Mouse (Mus musculus) cerebellum, postnatal 10 days (tissue): ENCODE results near the gene Trpv4.
A peak's percentile ranks its signal among the peaks of the same experiment; 100 is the strongest.

Source experiments
- DNase-seq, 2 experiments: peaks; one replicate each; pipeline ENCODE4 v3.0.0; 2021; ENCODE audit warnings: mixed read lengths in 2 of 2

Trpv4 gene

GRCm38 (mm10) chr5:114617809-114618208, 40.4 kb downstream of the Trpv4 start:
- no peak for DNase-seq

GRCm38 (mm10) chr5:114616336-114617061, 41.7 kb downstream of the Trpv4 start:
- no peak for DNase-seq

- no peak for DNase-seq
Observed at GRCm38 (mm10) chr5:114614863-114615262, 43.4 kb downstream of the Trpv4 start.

GRCm38 (mm10) chr5:114611968-114612608, 46.1 kb downstream of the Trpv4 start:
- DNase-seq = peak; percentile 74 to 81

- no peak for DNase-seq
Observed at GRCm38 (mm10) chr5:114611256-114611655, 47.0 kb downstream of the Trpv4 start.

GRCm38 (mm10) chr5:114608516-114608915, 49.7 kb downstream of the Trpv4 start:
- peak; percentile 97 to 98 for DNase-seq

GRCm38 (mm10) chr5:114607651-114608050, 50.6 kb downstream of the Trpv4 start:
- DNase-seq = peak; percentile 96 to 97

- no peak for DNase-seq
Observed at GRCm38 (mm10) chr5:114605981-114606380, 52.2 kb downstream of the Trpv4 start.

GRCm38 (mm10) chr5:114604781-114605290, 53.4 kb downstream of the Trpv4 start:
- DNase-seq = peak; percentile 67 to 78

- no peak for DNase-seq
Observed at GRCm38 (mm10) chr5:114603975-114604374, 54.2 kb downstream of the Trpv4 start.

GRCm38 (mm10) chr5:114602012-114602411, 56.2 kb downstream of the Trpv4 start:
- DNase-seq = no peak

GRCm38 (mm10) chr5:114597652-114598051, 60.6 kb downstream of the Trpv4 start:
- DNase-seq = no peak

- no peak for DNase-seq
Observed at GRCm38 (mm10) chr5:114597222-114597621, 61.0 kb downstream of the Trpv4 start.

- no peak for DNase-seq
Observed at GRCm38 (mm10) chr5:114596604-114597003, 61.6 kb downstream of the Trpv4 start.

GRCm38 (mm10) chr5:114594741-114595241, 63.4 kb downstream of the Trpv4 start:
- no peak for DNase-seq

GRCm38 (mm10) chr5:114593949-114594348, 64.3 kb downstream of the Trpv4 start:
- peak in 1 of 2 experiments; percentile 27 for DNase-seq

- no peak for DNase-seq
Observed at GRCm38 (mm10) chr5:114593161-114593821, 64.9 kb downstream of the Trpv4 start.

GRCm38 (mm10) chr5:114592463-114593160, 65.6 kb downstream of the Trpv4 start:
- peak in 1 of 2 experiments; percentile 38 for DNase-seq

GRCm38 (mm10) chr5:114591151-114591561, 67.1 kb downstream of the Trpv4 start:
- DNase-seq = peak; percentile 50 to 71

- peak; percentile 57 to 64 for DNase-seq
Observed at GRCm38 (mm10) chr5:114590043-114590913, 67.9 kb downstream of the Trpv4 start.

- no peak for DNase-seq
Observed at GRCm38 (mm10) chr5:114589454-114589853, 68.8 kb downstream of the Trpv4 start.

- DNase-seq = no peak
Observed at GRCm38 (mm10) chr5:114589026-114589425, 69.2 kb downstream of the Trpv4 start.
